Mouse (Mus musculus) B cell, adult 67 days (primary cell): Measurements from ENCODE around the gene Ccdc60. TPM values are rescaled to one million over a fixed set of nuclear protein-coding genes. Genes with fewer than 3 reads are reported as not detected.

Source experiments
- total RNA-seq, 2 experiments: library from RNA; stranded (reverse); gene quantifications; 4 replicates each; pipeline ENCODE4 v1.2.4; 2023

Ccdc60 gene
- not detected for total RNA-seq

DNA sequence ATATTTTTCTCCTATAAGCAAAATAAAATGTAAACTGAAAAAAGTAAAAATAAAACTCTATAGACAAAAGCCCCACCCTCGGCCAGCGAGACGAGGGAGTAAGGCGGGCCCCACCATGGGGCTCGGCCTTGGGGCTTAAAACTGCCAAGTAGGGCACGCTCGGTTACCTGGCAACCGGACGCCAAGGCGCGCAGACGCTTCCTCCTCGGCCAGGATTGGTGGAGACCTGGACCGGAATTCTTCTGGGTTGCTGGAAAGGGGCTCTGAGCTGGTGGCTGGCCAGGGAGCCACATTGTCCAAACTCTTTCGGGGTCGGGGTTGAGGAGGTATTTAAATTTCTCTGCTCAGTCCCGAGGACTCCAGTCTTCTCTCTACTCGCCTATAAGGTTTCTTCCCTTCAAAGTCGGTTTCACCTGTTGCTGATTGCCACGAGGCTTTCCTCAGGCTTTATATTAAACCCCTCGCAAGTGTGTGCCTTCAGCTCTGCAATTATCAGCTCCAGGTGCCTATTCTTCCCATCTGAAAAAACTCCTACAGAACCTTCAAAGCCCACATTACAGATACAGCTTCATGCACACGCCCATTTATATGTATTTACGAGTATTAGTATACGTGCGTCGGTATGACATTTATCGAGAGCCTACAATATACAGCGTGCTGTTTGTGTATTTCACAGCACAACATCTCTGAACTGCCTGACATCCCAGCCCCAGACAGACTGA lies at the start of gene Ccdc60:
Gene Ccdc60 (minus strand): TSS at position 137 of the 722 bp plus-strand sequence.

GRCm38 (mm10) chr5:116083081-116083480 lies 205.7 kb downstream of the Ccdc60 start, which contains the start of gene Tmem233:
Tmem233 (minus strand) TSS chr5:116083244.

Other genes starting within 250 kb of the Ccdc60 start
- gene Tmem233, start 205.7 kb downstream of the Ccdc60 start, total RNA-seq, result not detected
- not detected for gene Hspb8, start 133.9 kb upstream of the Ccdc60 start, total RNA-seq